In genomic region chr4:100226619-100227018, GRCm38 (mm10) we compare ENCODE assay signal across 11 mouse cellular contexts.
DNase-seq lines count a peak whose midpoint lies in the region; ATAC-seq and TF ChIP-seq lines count a peak whose summit lies in the region.
"Had no signal": no experiment of that assay in that cellular context is flagged by ENCODE, and none has a peak within 500 bp of the region (broad histone marks: within the 10 kb centered on the region; RNA-seq: fewer than 3 reads in every experiment).

No protein-coding gene starts in this region.

- TF ChIP-seq CTCF in stomach, postnatal 0 days (IDR thresholded peaks at IDR 0.05; ENCODE audit: low read depth), result no peak

- WGBS in heart, embryonic 14.5 days, result 9% methylated on average over 4 of the region's 4 CpGs
- whole genome bisulfite sequencing in stomach, postnatal 0 days, result 40% methylated on average over 4 of the region's 4 CpGs

- no peak overlapping the region for H3K4me2 ChIP-seq in heart, embryonic 14.5 days (ENCODE audit: low read length)
- H3K4me2 ChIP-seq in stomach, postnatal 0 days (replicated peaks; ENCODE audit: low read depth), result no peak overlapping the region
- H3K4me2 ChIP-seq: liver, embryonic 11.5 days had no signal

- H3K4me3 ChIP-seq in heart, embryonic 14.5 days (ENCODE audit: control insufficient read depth in 1 of 2, insufficient read depth in 1 of 2, low read depth in 1 of 2, low read length in 2 of 2), result no peak overlapping the region
- H3K4me3 ChIP-seq in stomach, postnatal 0 days (ENCODE audit: low read depth, low read length), result no peak overlapping the region

- no peaks in the 10 kb centered on the region for H3K9me3 ChIP-seq in heart, embryonic 14.5 days (ENCODE audit: control insufficient read depth, low read length)
- H3K9me3 ChIP-seq in stomach, postnatal 0 days (ENCODE audit: control insufficient read depth, low read length), result no peaks in the 10 kb centered on the region

- TF ChIP-seq EP300 in stomach, postnatal 0 days (optimal IDR thresholded peaks at IDR 0.05), result no peak

- H3K36me3 ChIP-seq in heart, embryonic 14.5 days (ENCODE audit: control insufficient read depth, insufficient read depth, low read length), result no peaks in the 10 kb centered on the region
- no peaks in the 10 kb centered on the region for H3K36me3 ChIP-seq in stomach, postnatal 0 days (ENCODE audit: control insufficient read depth, insufficient read depth, low read length)

- H3K27ac ChIP-seq in heart, embryonic 14.5 days (replicated peaks in 1 of 2; ENCODE audit: control insufficient read depth in 1 of 2, insufficient read depth in 1 of 2, low read depth in 2 of 2, low read length in 2 of 2), result peak overlapping the region; percentile 76 to 80
- H3K27ac ChIP-seq in stomach, postnatal 0 days (replicated peaks), result no peak overlapping the region

- H3K9ac ChIP-seq in heart, embryonic 14.5 days (ENCODE audit: low read length), result no peak overlapping the region
- H3K9ac ChIP-seq in stomach, postnatal 0 days (ENCODE audit: low read length), result no peak overlapping the region

- DNase-seq in adrenal gland, postnatal 14 days, result peak; percentile 55
- DNase-seq in adrenal gland, postnatal 10 days, result no peak
- DNase-seq in NIH3T3 (ENCODE audit: low read depth), result peak; percentile 45
- peak; percentile 72 to 73 for DNase-seq in kidney, postnatal 25 days
- no peak for DNase-seq in stomach, postnatal 0 days (ENCODE audit: low spot score)
- DNase-seq in layer of hippocampus, postnatal 10 days (ENCODE audit: low spot score in 2 of 2), result no peak
- DNase-seq in left cerebral cortex, adult 11 months (ENCODE audit: low spot score), result no peak
- DNase-seq: thymus, adult 18-20 months had no signal

- no peaks in the 10 kb centered on the region for H3K27me3 ChIP-seq in heart, embryonic 14.5 days (ENCODE audit: control insufficient read depth, insufficient read depth, low read length)
- H3K27me3 ChIP-seq in stomach, postnatal 0 days (ENCODE audit: control insufficient read depth, insufficient read depth, low read length), result no peaks in the 10 kb centered on the region

- peaks cover 39 to 62% of the 10 kb centered on the region in 2 experiments for H3K4me1 ChIP-seq in heart, embryonic 14.5 days (ENCODE audit: control insufficient read depth in 2 of 2, insufficient read depth in 2 of 2, low read length in 2 of 2)
- 0 out of 2 replicates have a peak, but pooled peaks cover 2% of the 10 kb centered on the region for H3K4me1 ChIP-seq in stomach, postnatal 0 days (replicated peaks; ENCODE audit: control insufficient read depth, insufficient read depth)

- peak; percentile 60 for ATAC-seq in heart, embryonic 14.5 days (ENCODE audit: insufficient number of reproducible peaks, insufficient read depth, low FRiP score, low read depth)
- ATAC-seq in stomach, postnatal 0 days (ENCODE audit: low FRiP score, low TSS enrichment), result no peak
- ATAC-seq: intestine, postnatal 0 days had no signal

Comparison
In these comparisons a context has a peak if more than half of its experiments do, and no peak if none do; other contexts are left out.
1. DNase-seq: peak in adrenal gland, postnatal 14 days (single experiment), NIH3T3 (single experiment) and kidney, postnatal 25 days (2 of 2); none in adrenal gland, postnatal 10 days (single experiment), stomach, postnatal 0 days (single experiment), layer of hippocampus, postnatal 10 days (0 of 2) and left cerebral cortex, adult 11 months (single experiment).